Mouse (Mus musculus): ENCODE measurements around the gene Chn1.

Chn1 gene

GRCm38 (mm10) chr2:73631816-73632215 is 143.3 kb downstream of the Chn1 start:
- in situ Hi-C loops (cut with MboI) = no loop called here

GRCm38 (mm10) chr2:73618486-73619052 is 156.6 kb downstream of the Chn1 start:
- in situ Hi-C loops (cut with MboI) = no loop called here

- in situ Hi-C loops (cut with MboI) = no loop called here
Measured at GRCm38 (mm10) chr2:73616434-73617057, 158.6 kb downstream of the Chn1 start.

- in situ Hi-C loops (cut with MboI) = no loop called here
Measured at GRCm38 (mm10) chr2:73615456-73615855, 159.7 kb downstream of the Chn1 start.

GRCm38 (mm10) chr2:73614303-73614702 is 160.8 kb downstream of the Chn1 start:
- in situ Hi-C loops (cut with MboI) = no loop called here

GRCm38 (mm10) chr2:73612941-73613340 is 162.2 kb downstream of the Chn1 start:
- in situ Hi-C loops (cut with MboI) = no loop called here

GRCm38 (mm10) chr2:73612367-73612914 is 162.7 kb downstream of the Chn1 start:
- in situ Hi-C loops (cut with MboI) = no loop called here

- in situ Hi-C loops (cut with MboI) = no loop called here
Measured at GRCm38 (mm10) chr2:73611798-73612197, 163.3 kb downstream of the Chn1 start.

- in situ Hi-C loops (cut with MboI) = no loop called here
Measured at GRCm38 (mm10) chr2:73609724-73610210, 165.4 kb downstream of the Chn1 start.

- in situ Hi-C loops (cut with MboI) = no loop called here
Measured at GRCm38 (mm10) chr2:73609067-73609723, 166.0 kb downstream of the Chn1 start.

GRCm38 (mm10) chr2:73608391-73608790 is 166.8 kb downstream of the Chn1 start:
- in situ Hi-C loops (cut with MboI) = no loop called here

- in situ Hi-C loops (cut with MboI) = no loop called here
Measured at GRCm38 (mm10) chr2:73607609-73608008, 167.5 kb downstream of the Chn1 start.

- in situ Hi-C loops (cut with MboI) = no loop called here
Measured at GRCm38 (mm10) chr2:73607146-73607545, 168.0 kb downstream of the Chn1 start.

GRCm38 (mm10) chr2:73606616-73607015 is 168.5 kb downstream of the Chn1 start:
- in situ Hi-C loops (cut with MboI) = no loop called here

GRCm38 (mm10) chr2:73605077-73605476 is 170.1 kb downstream of the Chn1 start:
- in situ Hi-C loops (cut with MboI) = no loop called here

GRCm38 (mm10) chr2:73604579-73604978 is 170.6 kb downstream of the Chn1 start:
- in situ Hi-C loops (cut with MboI) = no loop called here

- in situ Hi-C loops (cut with MboI) = no loop called here
Measured at GRCm38 (mm10) chr2:73600650-73601049, 174.5 kb downstream of the Chn1 start.

GRCm38 (mm10) chr2:73597772-73598171 is 177.4 kb downstream of the Chn1 start:
- in situ Hi-C loops (cut with MboI) = no loop called here

GRCm38 (mm10) chr2:73596786-73597185 is 178.4 kb downstream of the Chn1 start:
- in situ Hi-C loops (cut with MboI) = no loop called here

GRCm38 (mm10) chr2:73596326-73596725 is 178.8 kb downstream of the Chn1 start:
- in situ Hi-C loops (cut with MboI) = no loop called here

GRCm38 (mm10) chr2:73593101-73593439 is 182.1 kb downstream of the Chn1 start:
- in situ Hi-C loops (cut with MboI) = no loop called here

- in situ Hi-C loops (cut with MboI) = no loop called here
Measured at GRCm38 (mm10) chr2:73592231-73593100, 182.7 kb downstream of the Chn1 start.

Data from mature B cell (primary cell).